Mouse (Mus musculus) gastrocnemius, adult 18-20 months (tissue): Measurements from ENCODE around the gene Ugt1a7c. TPM values are rescaled to one million over a fixed set of nuclear protein-coding genes. Genes with fewer than 3 reads are reported as not detected.

Experiments
- DNase-seq: peaks from one replicate; pipeline ENCODE4 v3.0.0; 2021; ENCODE audit warnings: low spot score
- total RNA-seq, 2 experiments: library from RNA; stranded (reverse); gene quantifications; 2 replicates each; pipeline ENCODE4 v1.2.3; 2021

The Ugt1a7c gene
- total RNA-seq, 2 experiments from 2014 or later: 0.31 to 0.37 TPM

- DNase-seq: no peak
Measured at GRCm38 (mm10) chr1:88192136-88192535, 97.3 kb downstream of the Ugt1a7c start.

- no peak for DNase-seq
Measured at GRCm38 (mm10) chr1:88195687-88196086, 100.8 kb downstream of the Ugt1a7c start.

- DNase-seq: no peak
Measured at GRCm38 (mm10) chr1:88197443-88197842, 102.6 kb downstream of the Ugt1a7c start.

GRCm38 (mm10) chr1:88199996-88200395 is 105.1 kb downstream of the Ugt1a7c start:
- no peak for DNase-seq

- no peak for DNase-seq
Measured at GRCm38 (mm10) chr1:88200456-88200855, 105.6 kb downstream of the Ugt1a7c start, which contains the start of gene Ugt1a2. Gene Ugt1a2, plus strand, starts transcription at chr1:88200601.

GRCm38 (mm10) chr1:88205294-88205922 is 110.5 kb downstream of the Ugt1a7c start, which contains the start of gene Dnajb3:
Gene Dnajb3, minus strand, starts transcription at chr1:88205782.
- no peak for DNase-seq

- no peak for DNase-seq
Measured at GRCm38 (mm10) chr1:88206843-88207479, 112.1 kb downstream of the Ugt1a7c start.

- DNase-seq: no peak
Measured at GRCm38 (mm10) chr1:88211812-88212211, 117.0 kb downstream of the Ugt1a7c start, which contains the start of gene Ugt1a1. Gene Ugt1a1, plus strand, starts transcription at chr1:88211959.

GRCm38 (mm10) chr1:88212341-88213045 is 117.6 kb downstream of the Ugt1a7c start:
- DNase-seq: peak; percentile 7

- DNase-seq: no peak
Measured at GRCm38 (mm10) chr1:88213061-88213460, 118.2 kb downstream of the Ugt1a7c start.

GRCm38 (mm10) chr1:88213766-88214461 is 119.1 kb downstream of the Ugt1a7c start:
- DNase-seq: peak; percentile 3

- peak; percentile 9 for DNase-seq
Measured at GRCm38 (mm10) chr1:88214462-88214952, 119.6 kb downstream of the Ugt1a7c start.

GRCm38 (mm10) chr1:88215466-88216380 is 120.9 kb downstream of the Ugt1a7c start:
- peak; percentile 1 for DNase-seq

- no peak for DNase-seq
Measured at GRCm38 (mm10) chr1:88216551-88216950, 121.7 kb downstream of the Ugt1a7c start.

GRCm38 (mm10) chr1:88217144-88217543 is 122.3 kb downstream of the Ugt1a7c start:
- no peak for DNase-seq

GRCm38 (mm10) chr1:88217576-88217975 is 122.7 kb downstream of the Ugt1a7c start:
- peak; percentile 1 for DNase-seq

GRCm38 (mm10) chr1:88218051-88218450 is 123.2 kb downstream of the Ugt1a7c start:
- peak; percentile 3 for DNase-seq

- DNase-seq: no peak
Measured at GRCm38 (mm10) chr1:88218591-88218990, 123.7 kb downstream of the Ugt1a7c start.

- DNase-seq: peak; percentile 8
Measured at GRCm38 (mm10) chr1:88219054-88219453, 124.2 kb downstream of the Ugt1a7c start.

- DNase-seq: peak; percentile 18
Measured at GRCm38 (mm10) chr1:88220336-88220735, 125.5 kb downstream of the Ugt1a7c start.
